ENCODE assay signal across 15 mouse cellular contexts in the genomic region with DNA sequence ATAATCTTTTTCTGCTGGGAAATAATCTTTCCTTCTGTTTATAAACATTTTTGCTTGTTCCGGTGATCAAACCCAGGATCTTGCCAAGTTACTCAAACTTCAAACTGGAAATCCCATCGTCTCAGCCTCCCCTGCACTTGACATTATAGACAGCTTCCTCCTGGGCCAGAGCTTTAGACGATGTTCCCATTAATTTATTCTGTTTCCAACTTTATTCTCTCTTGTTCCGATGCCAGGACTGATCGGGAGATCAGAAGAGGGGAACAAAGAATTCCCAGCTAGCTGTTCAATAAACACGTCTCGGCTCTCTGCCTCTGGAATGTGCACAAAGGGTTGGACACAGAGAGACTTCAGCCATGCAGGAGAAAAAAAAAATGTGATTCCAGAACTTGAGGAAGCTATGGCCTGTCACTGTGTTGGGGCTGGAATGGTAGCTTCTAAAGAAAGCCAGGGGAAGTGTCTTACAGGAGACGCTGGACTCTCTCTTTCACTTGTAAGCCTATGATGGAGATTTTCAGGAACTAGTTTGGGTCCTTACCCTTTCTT.
"Had no signal": no experiment of that assay in that cellular context is flagged by ENCODE, and none has a peak within 500 bp of the region (broad histone marks: within the 10 kb centered on the region; RNA-seq: fewer than 3 reads in every experiment).

No protein-coding gene starts in this region.

- H3K4me2 ChIP-seq: hindbrain, embryonic 15.5 days; limb, embryonic 13.5 days; liver, embryonic 11.5 days; liver, embryonic 15.5 days; neural tube, embryonic 13.5 days; stomach, embryonic 15.5 days had no signal

- H3K27ac ChIP-seq: hindbrain, embryonic 15.5 days; kidney, postnatal 0 days; limb, embryonic 13.5 days; liver, embryonic 15.5 days; neural tube, embryonic 13.5 days; stomach, embryonic 15.5 days had no signal

- ATAC-seq: intestine, embryonic 16.5 days; midbrain, embryonic 16.5 days had no signal

- H3K36me3 ChIP-seq: hindbrain, embryonic 15.5 days; limb, embryonic 13.5 days; liver, embryonic 15.5 days; neural tube, embryonic 13.5 days; stomach, embryonic 15.5 days had no signal

- DNase-seq: kidney, adult 8-10 months; left cerebral cortex, postnatal 4 days; retina, postnatal 1 day; right cerebral cortex, postnatal 4 days; thymus, adult 18-20 months; thymus, postnatal 14 days had no signal

- H3K4me3 ChIP-seq: hindbrain, embryonic 15.5 days; limb, embryonic 13.5 days; liver, embryonic 15.5 days; neural tube, embryonic 13.5 days; stomach, embryonic 15.5 days had no signal

- H3K27me3 ChIP-seq: hindbrain, embryonic 15.5 days; limb, embryonic 13.5 days; liver, embryonic 15.5 days; neural tube, embryonic 13.5 days; stomach, embryonic 15.5 days had no signal

- H3K9me3 ChIP-seq: hindbrain, embryonic 15.5 days; liver, embryonic 15.5 days; stomach, embryonic 15.5 days had no signal

- H3K9ac ChIP-seq: hindbrain, embryonic 15.5 days; limb, embryonic 13.5 days; liver, embryonic 15.5 days; neural tube, embryonic 13.5 days; stomach, embryonic 15.5 days had no signal

- H3K4me1 ChIP-seq: hindbrain, embryonic 15.5 days; limb, embryonic 13.5 days; liver, embryonic 15.5 days; neural tube, embryonic 13.5 days; stomach, embryonic 15.5 days had no signal
